Mouse (Mus musculus) lung, embryonic 16.5 days (tissue): ENCODE measurements around the gene Rell1. TPM values are rescaled to one million over a fixed set of nuclear protein-coding genes. Genes with fewer than 3 reads are reported as not detected.

Source experiments
- ATAC-seq: fragments of 200-750 bp; cut with Nextera tagmentation; 2 replicates; pipeline ENCODE4 v1.8.0; 2017; ENCODE audit warnings: low read depth, mild to moderate bottlenecking, moderate library complexity
- H3K27ac ChIP-seq: fragments of 300-500 bp; sonication (generic); 2 replicates; pipeline ENCODE4 v1.5.1; 2014; ENCODE audit warnings: mild to moderate bottlenecking, control low read depth, low read length
- H3K27me3 ChIP-seq: fragments of 300-500 bp; sonication (generic); 2 replicates; pipeline ENCODE4 v1.6.1; 2014; ENCODE audit warnings: low read depth, low read length, mixed read lengths; ENCODE audit not compliant: control insufficient read depth, insufficient read depth
- H3K36me3 ChIP-seq: fragments of 300-500 bp; sonication (generic); 2 replicates; pipeline ENCODE4 v1.6.1; 2014; ENCODE audit warnings: low read length; ENCODE audit not compliant: control insufficient read depth, insufficient read depth
- H3K4me1 ChIP-seq: fragments of 300-500 bp; sonication (generic); replicated peaks from 2 replicates; pipeline ENCODE4 v1.6.1; 2014; ENCODE audit warnings: low read length, mixed read lengths; ENCODE audit not compliant: control insufficient read depth, insufficient read depth
- H3K4me2 ChIP-seq: fragments of 300-500 bp; sonication (generic); 2 replicates; pipeline ENCODE4 v1.6.1; 2014; ENCODE audit warnings: low read depth, low read length, control low read depth
- H3K4me3 ChIP-seq: fragments of 300-500 bp; sonication (generic); 2 replicates; pipeline ENCODE4 v1.5.1; 2014; ENCODE audit warnings: mild to moderate bottlenecking, low read length, control low read depth
- H3K9ac ChIP-seq: fragments of 300-500 bp; sonication (generic); 2 replicates; pipeline ENCODE4 v1.6.1; 2014; ENCODE audit warnings: low read length, control low read depth
- H3K9me3 ChIP-seq: fragments of 300-500 bp; sonication (generic); 2 replicates; pipeline ENCODE4 v1.6.1; 2016; ENCODE audit warnings: low read length; ENCODE audit not compliant: control insufficient read depth
- WGBS: fragments of 180-500 bp; shearing (Covaris S2); extraction: QIAGEN DNeasy Blood & Tissue Kit; methylation state at CpG from one replicate; pipeline ENCODE4 v1.1.7; 2014; 5-methylcytosine and 5-hydroxymethylcytosine counted together
- polyA plus RNA-seq: library from polyadenylated mRNA; unstranded; fragments of >200 nt; fragmentation: Nextera tagmentation; extraction: Ambion mirVana; gene quantifications from 2 replicates; pipeline ENCODE4 v1.2.1, GENCODE M21; 2015

Rell1 gene
- polyA plus RNA-seq, 1 experiment from 2014 or later = 27.4 TPM

DNA sequence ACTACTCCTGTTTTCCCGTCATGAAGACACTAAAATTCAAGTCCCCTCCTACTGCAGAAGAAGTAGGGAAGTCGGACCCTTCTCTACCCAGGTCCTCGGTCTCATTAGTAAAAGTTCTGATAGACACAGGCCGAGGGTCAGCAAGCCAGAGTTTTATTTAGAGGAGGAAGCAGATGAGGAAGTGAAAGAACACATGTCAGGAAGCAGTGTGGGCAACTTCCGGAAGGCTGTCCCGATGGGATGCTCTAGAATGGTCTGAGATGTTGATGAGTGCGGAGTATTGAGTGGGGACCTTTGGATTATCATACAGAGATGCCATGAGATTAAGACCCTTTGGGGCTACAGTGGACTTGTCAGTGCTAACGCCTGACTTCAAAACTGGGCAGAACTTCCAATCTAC, 109.8 kb downstream of the Rell1 start:
- no peaks in the 10 kb centered on the region for H3K4me1 ChIP-seq
- no peaks in the 10 kb centered on the region for H3K36me3 ChIP-seq
- no peaks in the 10 kb centered on the region for H3K27me3 ChIP-seq
- H3K4me3 ChIP-seq = no peak overlapping the region
- no peaks in the 10 kb centered on the region for H3K9me3 ChIP-seq
- no peak overlapping the region for H3K4me2 ChIP-seq
- H3K9ac ChIP-seq = no peak overlapping the region
- 77% methylated on average over 8 of the region's 8 CpGs for WGBS
- ATAC-seq = no peak
- H3K27ac ChIP-seq = no peak overlapping the region

Other genes with a start within 250 kb of the Rell1 start
- 26.7 and 27.7 TPM in 2 replicates for gene 0610040J01Rik, start 156.5 kb downstream of the Rell1 start, polyA plus RNA-seq
- gene Pgm2, start 124.1 kb upstream of the Rell1 start, polyA plus RNA-seq = 35.9 and 38.5 TPM in 2 replicates
- gene Tbc1d1, start 187.4 kb upstream of the Rell1 start, polyA plus RNA-seq = 38.9 and 41.5 TPM in 2 replicates